8 mouse cellular contexts compared by ENCODE assay signal in genomic region chr2:76114734-76115133, GRCm38 (mm10).
DNase-seq lines count a peak whose midpoint lies in the region; TF ChIP-seq lines count a peak whose summit lies in the region.

No protein-coding gene starts in this region.

- H3K4me1 ChIP-seq in olfactory bulb, adult 2 months (ENCODE audit: control insufficient read depth, insufficient read depth, low read length), result no peaks in the 10 kb centered on the region

- WGBS in olfactory bulb, adult 2 months, result 13% methylated on average over 6 of the region's 6 CpGs

- DNase-seq in heart, postnatal 10 days, result peak; percentile 25 to 64
- no peak for DNase-seq in heart, adult 8-10 months (ENCODE audit: low spot score)
- DNase-seq in right cerebral cortex, postnatal 4 days, result peak; percentile 44
- DNase-seq in right cerebral cortex, postnatal 25 days, result no peak
- peak; percentile 45 to 48 for DNase-seq in adrenal gland, postnatal 36 days
- DNase-seq in induced T-regulatory cell, adult 2 months (ENCODE audit: low read depth), result peak; percentile 72
- DNase-seq in urinary bladder, postnatal 4 days (ENCODE audit: low spot score in 2 of 2), result no peak

- no peak overlapping the region for H3K4me3 ChIP-seq in olfactory bulb, adult 2 months (ENCODE audit: insufficient read depth, low read depth, low read length)

- intact Hi-C loops in heart, postnatal 10 days (cut with DNase I), result loop anchor here (5.0 kb wide), 1 partner anchor 127 kb away; no protein-coding TSS in a partner anchor

- TF ChIP-seq POLR2A in olfactory bulb, adult 2 months (IDR thresholded peaks at IDR 0.05; ENCODE audit: insufficient read depth, low read depth, low read length), result no peak

- TF ChIP-seq CTCF in olfactory bulb, adult 2 months (IDR thresholded peaks at IDR 0.05; ENCODE audit: insufficient read depth, low read depth, low read length), result peak; percentile 57; the same call in 1 of the 2 replicates

- H3K27ac ChIP-seq in olfactory bulb, adult 2 months (ENCODE audit: insufficient read depth, low read depth, low read length), result no peak overlapping the region

Comparison
In these comparisons a context has a peak if more than half of its experiments do, and no peak if none do; other contexts are left out.
1. DNase-seq: peak in heart, postnatal 10 days (2 of 2), right cerebral cortex, postnatal 4 days (single experiment), adrenal gland, postnatal 36 days (2 of 2) and induced T-regulatory cell, adult 2 months (single experiment); none in heart, adult 8-10 months (single experiment), right cerebral cortex, postnatal 25 days (single experiment) and urinary bladder, postnatal 4 days (0 of 2).